Mouse (Mus musculus): ENCODE measurements around the gene Olfr802.

Gene Olfr802

DNA sequence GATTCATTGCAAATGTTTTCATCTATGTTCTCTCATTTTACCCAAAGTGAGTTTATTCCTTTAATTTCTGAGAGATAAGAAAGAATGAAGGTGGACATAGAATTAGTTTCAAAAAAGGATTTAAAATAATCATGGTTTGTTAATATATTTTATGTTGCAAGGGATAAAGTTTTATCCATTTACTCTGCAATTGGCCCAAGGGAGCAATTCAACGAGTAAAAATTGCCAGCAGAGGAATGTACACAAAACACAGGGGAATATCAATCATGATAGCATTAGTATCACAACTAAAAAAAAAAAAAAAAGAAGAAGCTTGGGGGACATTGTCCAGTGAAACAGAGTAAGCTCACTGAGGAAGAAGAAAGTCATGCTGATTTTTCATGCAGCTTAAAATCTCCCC lies at the start of gene Olfr802:
Gene Olfr802, minus strand, starts transcription at position 101 of the 400 bp plus-strand sequence.
- no peak for DNase-seq (ENCODE audit: low spot score)

DNA sequence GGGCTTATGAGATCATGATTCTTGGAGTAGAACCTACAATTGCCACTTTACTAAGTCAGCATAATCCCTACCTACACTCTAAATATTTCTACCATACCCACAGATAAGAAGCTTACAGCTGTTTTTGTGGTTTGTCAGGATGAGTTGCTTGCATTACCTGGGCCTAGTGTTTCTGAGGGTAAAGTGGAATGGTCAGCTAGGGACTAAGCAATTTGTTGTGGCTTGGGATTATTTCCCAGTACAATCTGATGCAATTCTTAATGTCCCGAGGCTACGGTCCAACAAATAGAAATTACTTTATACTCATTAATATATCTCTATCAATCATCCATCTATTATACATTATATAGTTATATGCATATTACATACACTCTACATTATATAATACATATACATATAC lies 41.3 kb upstream of the Olfr802 start, which contains the start of gene Olfr805:
Gene Olfr805, minus strand, starts transcription at position 101 of the 400 bp plus-strand sequence.
- no peak for DNase-seq (ENCODE audit: low spot score)

DNA sequence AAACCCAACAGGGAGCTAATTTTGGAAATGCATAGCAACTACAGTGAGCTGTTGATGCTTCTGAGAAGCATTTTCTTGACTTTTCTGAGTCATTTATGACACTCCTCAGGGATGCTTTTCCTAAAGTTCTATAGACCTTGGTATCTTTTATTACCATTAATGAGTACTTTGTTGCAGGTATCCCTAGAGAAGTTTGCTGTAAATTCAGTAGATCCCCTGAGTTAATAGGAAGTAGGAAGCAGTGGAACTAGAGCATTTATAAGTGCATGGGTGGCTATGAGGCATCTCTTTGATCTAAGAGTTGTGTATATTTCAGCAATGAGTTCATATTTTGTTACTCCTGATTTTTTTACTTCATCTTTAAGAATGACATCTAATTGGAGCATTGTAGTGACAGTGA lies 14.9 kb upstream of the Olfr802 start, which contains the start of gene Olfr804:
Gene Olfr804, plus strand, starts transcription at position 301 of the 400 bp plus-strand sequence.
- DNase-seq (ENCODE audit: low spot score), result no peak

DNA sequence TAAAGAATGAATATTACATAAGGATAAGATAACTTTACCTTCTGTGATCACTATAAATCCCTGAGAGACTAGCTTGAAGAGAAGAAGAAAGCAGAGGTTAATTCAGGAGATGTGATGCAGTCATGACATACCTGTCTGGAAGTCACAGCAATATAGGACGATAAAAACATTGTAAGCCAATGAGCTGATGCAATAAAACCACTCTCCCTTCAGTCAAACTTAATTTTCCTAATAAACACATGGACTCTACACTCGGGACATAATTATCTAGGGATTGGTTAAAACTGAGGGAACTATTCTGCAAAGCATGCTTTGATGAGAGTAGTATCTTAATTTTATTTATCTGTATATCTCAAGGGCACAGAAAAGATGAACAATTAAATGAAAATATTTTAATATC lies 6.2 kb upstream of the Olfr802 start, which contains the start of gene Olfr803:
Gene Olfr803, minus strand, starts transcription at position 101 of the 400 bp plus-strand sequence.
- no peak for DNase-seq (ENCODE audit: low spot score)

DNA sequence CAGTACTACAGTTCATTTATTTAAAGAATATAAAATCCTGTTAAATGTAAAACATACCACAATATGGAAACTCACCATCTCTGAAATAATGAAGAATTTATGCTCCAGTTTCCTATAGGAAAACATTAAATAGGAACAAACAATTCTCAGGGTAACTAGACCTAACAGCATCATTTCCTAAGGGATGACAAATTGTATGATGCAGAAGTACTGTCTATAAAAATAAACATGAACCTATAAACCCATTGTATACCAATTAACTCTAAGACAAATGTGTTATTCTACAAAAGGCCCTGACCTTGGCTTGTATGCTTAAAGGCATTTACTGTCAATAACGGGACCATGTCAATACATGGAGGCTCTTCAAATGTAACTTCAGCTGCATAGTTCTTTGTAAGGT lies 14.2 kb downstream of the Olfr802 start, which contains the start of gene Olfr801:
Gene Olfr801, minus strand, starts transcription at position 101 of the 400 bp plus-strand sequence.
- DNase-seq (ENCODE audit: low spot score), result no peak

DNA sequence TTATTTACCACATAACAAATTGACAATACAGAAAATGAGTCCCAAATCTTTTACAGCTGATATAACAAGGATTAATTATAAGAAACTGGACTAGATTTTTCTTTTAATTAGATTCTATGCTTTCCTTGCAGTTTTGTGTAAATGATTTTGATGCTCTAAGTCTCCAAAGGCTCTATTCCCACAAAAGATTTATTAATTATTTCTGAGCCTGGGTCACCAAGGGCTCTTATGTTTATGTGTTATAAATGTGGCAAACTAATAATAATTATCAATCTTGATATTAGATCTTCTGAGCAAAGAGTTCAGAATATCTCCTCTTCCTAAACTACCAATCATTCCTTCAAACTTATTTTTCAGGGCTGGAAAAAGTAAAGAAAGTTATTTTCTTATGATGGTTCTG lies 30.6 kb downstream of the Olfr802 start, which contains the start of gene Olfr800:
Gene Olfr800, plus strand, starts transcription at position 301 of the 400 bp plus-strand sequence.
- DNase-seq (ENCODE audit: low spot score), result no peak

DNA sequence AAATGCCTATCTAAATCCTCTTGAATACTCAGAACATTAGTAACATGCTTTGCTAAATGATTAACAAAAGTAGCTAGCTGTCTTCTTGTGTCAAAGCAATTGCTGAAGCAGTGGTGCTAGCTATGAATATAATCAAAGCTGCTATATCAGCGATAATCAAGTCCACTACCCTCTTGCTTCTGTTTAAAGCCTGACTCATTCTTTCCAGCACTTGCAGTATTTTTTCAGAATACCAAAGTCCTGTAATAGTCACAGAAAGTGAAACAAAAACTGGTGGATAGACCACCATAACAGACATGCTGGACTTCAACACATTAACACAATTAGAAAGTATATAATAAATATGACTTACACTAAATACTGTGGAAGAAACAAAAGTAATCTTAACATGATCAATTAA lies 36.2 kb downstream of the Olfr802 start:
- DNase-seq (ENCODE audit: low spot score), result no peak

DNA sequence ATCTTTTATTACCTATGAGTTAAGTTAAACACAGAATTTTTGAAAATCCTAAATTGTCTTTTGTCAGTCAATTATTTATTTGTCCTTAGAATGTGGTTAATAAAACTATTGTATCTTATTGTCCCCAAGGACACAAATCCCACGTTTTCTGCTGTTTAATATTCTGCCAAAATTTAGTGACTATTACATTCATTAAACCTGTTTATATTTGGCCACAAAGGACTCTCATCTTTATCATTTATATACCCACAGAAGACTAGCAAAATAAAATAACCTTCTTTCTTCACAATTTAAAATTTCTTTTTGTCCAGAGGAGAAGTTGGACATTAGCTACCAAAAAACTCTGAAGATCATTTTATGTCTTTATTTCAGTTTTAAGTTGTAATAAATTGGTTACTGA lies 50.8 kb downstream of the Olfr802 start, which contains the start of gene Olfr799:
Gene Olfr799, plus strand, starts transcription at position 301 of the 400 bp plus-strand sequence.
- DNase-seq (ENCODE audit: low spot score), result no peak

DNA sequence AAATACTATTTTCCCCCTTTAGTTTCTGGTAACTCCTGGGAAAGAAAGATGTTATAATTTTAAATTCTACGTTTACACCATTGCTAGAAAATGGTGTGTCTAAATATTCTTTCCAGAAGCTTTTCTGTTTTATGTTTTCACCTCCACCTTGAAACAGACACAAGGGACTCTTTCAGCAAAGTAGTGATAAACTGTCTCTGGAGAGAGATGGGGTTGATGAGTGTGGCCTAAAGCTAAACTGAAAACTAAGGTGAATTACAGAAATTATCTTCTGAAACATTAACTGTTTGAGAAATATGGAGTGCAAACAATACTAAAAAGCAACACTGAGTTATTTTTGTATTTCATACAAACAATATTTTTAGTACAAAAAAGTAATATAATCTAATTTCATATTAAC lies 60.1 kb downstream of the Olfr802 start, which contains the start of gene Olfr798:
Gene Olfr798, minus strand, starts transcription at position 101 of the 400 bp plus-strand sequence.
- no peak for DNase-seq (ENCODE audit: low spot score)

Data from lung, postnatal 25 days (tissue).